Mouse (Mus musculus): ENCODE results near the gene Rab21. TPM values are rescaled to one million over a fixed set of nuclear protein-coding genes. Genes with fewer than 3 reads are reported as not detected.

Rab21 gene
- total and polyA plus RNA-seq, 3 experiments = 29.9 to 80.1 (median 75.0) TPM

DNA sequence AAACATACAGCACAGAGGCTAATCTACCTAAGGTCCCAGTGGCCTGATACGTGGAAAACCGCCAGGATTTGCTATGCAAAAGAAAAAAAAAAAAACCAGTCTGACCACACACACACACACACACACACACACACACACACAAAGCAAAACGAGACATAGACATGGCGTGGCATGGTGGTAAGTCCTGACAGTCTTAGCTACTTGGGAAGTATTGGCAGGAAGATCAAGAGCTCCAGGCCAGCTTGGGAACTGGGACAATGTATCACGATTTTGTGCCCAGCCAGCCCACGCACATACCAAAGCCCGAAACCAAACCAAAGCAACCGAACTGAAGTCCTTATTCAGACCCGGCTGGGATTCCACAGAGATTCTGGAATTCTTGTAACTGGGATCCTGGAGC, 18.1 kb upstream of the Rab21 start:
- intact Hi-C loops (cut with DNase I) = no loop called here
- H3K27me3 ChIP-seq (ENCODE audit: control insufficient read depth, insufficient read depth, low read length) = no peaks in the 10 kb centered on the region
- peaks cover 2% of the 10 kb centered on the region for H3K4me1 ChIP-seq (ENCODE audit: control insufficient read depth, insufficient read depth, low read length)
- TF ChIP-seq CTCF (IDR thresholded peaks at IDR 0.05) (no peak), POLR2A (IDR thresholded peaks at IDR 0.05; ENCODE audit: insufficient read depth, low read depth, low read length) (no peak), EP300 (IDR thresholded peaks at IDR 0.05; ENCODE audit: insufficient read depth, low read depth, low read length) (no peak)
- H3K79me2 ChIP-seq (replicated peaks; ENCODE audit: control insufficient read depth, insufficient read depth, low read length) = no peaks in the 10 kb centered on the region
- H3K4me3 ChIP-seq = no peak overlapping the region
- H3K9ac ChIP-seq (ENCODE audit: low read depth, low read length) = no peak overlapping the region
- peaks cover 3% of the 10 kb centered on the region for H3K36me3 ChIP-seq (ENCODE audit: control insufficient read depth, insufficient read depth, low read length)
- no peak for DNase-seq
- 63% methylated on average over 9 of the region's 9 CpGs for WGBS
- H3K27ac ChIP-seq = no peak overlapping the region; the same call in 1 of the 2 replicates

DNA sequence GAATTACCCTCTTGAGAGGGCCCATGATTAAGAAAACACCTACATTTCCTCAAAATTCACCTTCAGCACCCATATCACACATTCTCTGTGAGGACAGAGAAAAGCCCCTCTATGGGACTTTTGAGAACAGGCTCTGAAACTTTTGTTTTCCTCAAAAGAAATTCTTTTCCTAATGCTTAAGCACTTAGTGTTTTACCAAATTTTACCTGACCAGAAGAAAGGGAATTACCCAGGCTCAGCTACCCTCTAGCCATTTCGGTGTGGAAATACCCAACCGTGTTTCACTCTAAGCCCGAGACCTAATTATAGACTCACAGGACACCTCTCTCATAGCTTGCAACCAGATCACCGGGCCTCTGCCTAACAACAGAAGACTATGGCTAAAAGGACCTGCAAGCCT, 17.6 kb upstream of the Rab21 start:
- intact Hi-C loops (cut with DNase I) = no loop called here
- Histone ChIP-seq H3K9ac (ENCODE audit: low read depth, low read length) (no peak overlapping the region), H3K4me3 (no peak overlapping the region), H3K27me3 (ENCODE audit: control insufficient read depth, insufficient read depth, low read length) (no peaks in the 10 kb centered on the region), H3K36me3 (ENCODE audit: control insufficient read depth, insufficient read depth, low read length) (peaks cover 3% of the 10 kb centered on the region), H3K4me1 (ENCODE audit: control insufficient read depth, insufficient read depth, low read length) (peaks cover 3% of the 10 kb centered on the region), H3K79me2 (replicated peaks; ENCODE audit: control insufficient read depth, insufficient read depth, low read length) (no peaks in the 10 kb centered on the region), H3K27ac (peak overlapping the region; percentile 61)
- no peak for TF ChIP-seq EP300 (IDR thresholded peaks at IDR 0.05; ENCODE audit: insufficient read depth, low read depth, low read length)
- no peak for DNase-seq
- WGBS = 66% methylated on average over 4 of the region's 4 CpGs

DNA sequence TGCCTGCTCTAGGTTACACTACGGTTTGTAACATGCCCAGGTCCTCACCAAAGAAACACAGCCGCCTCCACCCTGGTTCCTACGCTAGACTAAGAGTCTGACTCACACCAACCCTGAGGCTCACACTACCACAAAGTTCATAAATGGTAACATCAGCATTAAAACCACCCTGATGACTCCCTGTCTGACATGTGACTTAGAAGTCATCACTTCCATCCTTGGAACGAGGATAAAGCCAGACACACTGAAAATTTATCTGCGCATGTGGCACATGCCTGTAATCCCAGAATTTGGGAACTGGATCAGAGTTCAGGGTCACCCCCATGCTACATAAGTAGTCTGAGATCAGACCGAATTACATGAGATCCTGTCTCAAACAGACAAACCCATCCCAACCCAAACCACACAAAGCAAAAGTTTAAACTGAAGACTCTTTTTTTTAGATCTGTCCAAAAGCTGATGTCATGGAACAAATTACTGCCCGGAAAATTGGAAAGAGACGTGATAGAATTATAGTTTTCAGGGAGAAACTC, 17.1 kb upstream of the Rab21 start:
- peak in 1 of 2 experiments; percentile 18 for DNase-seq
- H3K27ac ChIP-seq = peak overlapping the region; percentile 61
- no peak overlapping the region for H3K4me3 ChIP-seq
- 48% methylated on average over 8 of the region's 8 CpGs for WGBS
- H3K79me2 ChIP-seq (replicated peaks; ENCODE audit: control insufficient read depth, insufficient read depth, low read length) = no peaks in the 10 kb centered on the region
- 0 out of 2 replicates have a peak overlapping the region, but pooled peaks have one; percentile 24 for H3K9ac ChIP-seq (ENCODE audit: low read depth, low read length)
- no peaks in the 10 kb centered on the region for H3K27me3 ChIP-seq (ENCODE audit: control insufficient read depth, insufficient read depth, low read length)
- peaks cover 3% of the 10 kb centered on the region for H3K4me1 ChIP-seq (ENCODE audit: control insufficient read depth, insufficient read depth, low read length)
- TF ChIP-seq POLR2A (IDR thresholded peaks at IDR 0.05; ENCODE audit: insufficient read depth, low read depth, low read length) (no peak), EP300 (IDR thresholded peaks at IDR 0.05; ENCODE audit: insufficient read depth, low read depth, low read length) (no peak), CTCF (IDR thresholded peaks at IDR 0.05) (no peak)
- intact Hi-C loops (cut with DNase I) = no loop called here
- H3K36me3 ChIP-seq (ENCODE audit: control insufficient read depth, insufficient read depth, low read length) = peaks cover 3% of the 10 kb centered on the region

DNA sequence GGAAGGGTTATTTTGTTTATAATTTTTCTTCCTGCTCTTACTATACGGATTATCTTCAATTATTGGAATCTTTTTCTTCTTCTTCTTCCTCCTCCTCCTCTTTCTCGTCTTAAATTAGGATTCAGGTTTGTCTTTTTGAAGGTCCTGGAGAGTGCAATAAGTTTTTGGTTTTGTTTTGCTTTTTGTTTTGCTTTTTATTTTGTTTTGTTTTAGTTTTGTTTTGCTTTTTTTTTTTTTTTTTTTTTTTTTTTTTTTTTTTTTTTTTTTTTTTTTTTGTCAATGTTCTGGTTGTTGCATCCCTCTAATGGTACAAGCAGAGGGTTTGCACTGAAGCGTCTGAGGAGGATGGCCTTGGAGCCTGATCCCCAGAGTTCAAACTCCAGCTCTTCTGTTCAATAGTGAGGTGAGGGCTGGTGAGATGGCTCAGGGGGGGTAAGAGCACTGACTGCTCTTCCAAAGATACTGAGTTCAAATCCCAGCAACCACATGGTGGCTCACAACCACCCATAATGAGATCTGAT, 13.7 kb upstream of the Rab21 start:
- no peaks in the 10 kb centered on the region for H3K79me2 ChIP-seq (replicated peaks; ENCODE audit: control insufficient read depth, insufficient read depth, low read length)
- no peak overlapping the region for H3K9ac ChIP-seq (ENCODE audit: low read depth, low read length)
- H3K27me3 ChIP-seq (ENCODE audit: control insufficient read depth, insufficient read depth, low read length) = no peaks in the 10 kb centered on the region
- no peak overlapping the region for H3K4me3 ChIP-seq
- DNase-seq = no peak
- peaks cover 3% of the 10 kb centered on the region for H3K36me3 ChIP-seq (ENCODE audit: control insufficient read depth, insufficient read depth, low read length)
- intact Hi-C loops (cut with DNase I) = no loop called here
- 60% methylated on average over 3 of the region's 3 CpGs for WGBS
- H3K4me1 ChIP-seq (ENCODE audit: control insufficient read depth, insufficient read depth, low read length) = peaks cover 3% of the 10 kb centered on the region
- no peak for TF ChIP-seq CTCF (IDR thresholded peaks at IDR 0.05)
- no peak for TF ChIP-seq POLR2A (IDR thresholded peaks at IDR 0.05; ENCODE audit: insufficient read depth, low read depth, low read length)
- no peak for TF ChIP-seq EP300 (IDR thresholded peaks at IDR 0.05; ENCODE audit: insufficient read depth, low read depth, low read length)
- peak overlapping the region; percentile 64; the same call in 1 of the 2 replicates for H3K27ac ChIP-seq

DNA sequence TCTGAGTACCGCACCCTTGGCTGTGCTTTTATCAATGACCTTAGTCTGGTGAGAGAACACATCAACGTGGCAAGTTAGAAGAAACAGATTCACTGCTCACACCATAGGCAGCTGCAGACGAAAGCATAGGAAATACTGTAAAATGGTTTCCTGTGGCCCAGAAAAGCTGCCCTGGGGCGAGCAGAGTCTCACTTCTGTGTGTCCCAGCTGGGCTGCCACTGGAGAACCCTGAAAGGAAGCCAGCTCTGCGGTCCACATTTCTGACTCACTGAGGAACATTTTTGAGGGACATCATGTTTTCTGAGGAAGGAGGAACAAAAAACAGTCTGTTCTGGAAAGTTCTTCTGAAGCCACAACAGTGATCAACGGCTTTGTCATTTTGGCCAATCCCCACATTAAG, 13.1 kb upstream of the Rab21 start:
- peak; percentile 70 to 72 for DNase-seq
- Histone ChIP-seq H3K27ac (peak overlapping the region; percentile 64), H3K9ac (ENCODE audit: low read depth, low read length) (no peak overlapping the region), H3K79me2 (replicated peaks; ENCODE audit: control insufficient read depth, insufficient read depth, low read length) (no peaks in the 10 kb centered on the region), H3K36me3 (ENCODE audit: control insufficient read depth, insufficient read depth, low read length) (peaks cover 3% of the 10 kb centered on the region), H3K27me3 (ENCODE audit: control insufficient read depth, insufficient read depth, low read length) (no peaks in the 10 kb centered on the region), H3K4me1 (ENCODE audit: control insufficient read depth, insufficient read depth, low read length) (peaks cover 3% of the 10 kb centered on the region), H3K4me3 (no peak overlapping the region)
- WGBS = 35% methylated on average over 6 of the region's 6 CpGs
- intact Hi-C loops (cut with DNase I) = no loop called here
- TF ChIP-seq EP300 (IDR thresholded peaks at IDR 0.05; ENCODE audit: insufficient read depth, low read depth, low read length) (0 out of 2 replicates have a peak, but pooled peaks have one; percentile 48), CTCF (IDR thresholded peaks at IDR 0.05) (no peak)

DNA sequence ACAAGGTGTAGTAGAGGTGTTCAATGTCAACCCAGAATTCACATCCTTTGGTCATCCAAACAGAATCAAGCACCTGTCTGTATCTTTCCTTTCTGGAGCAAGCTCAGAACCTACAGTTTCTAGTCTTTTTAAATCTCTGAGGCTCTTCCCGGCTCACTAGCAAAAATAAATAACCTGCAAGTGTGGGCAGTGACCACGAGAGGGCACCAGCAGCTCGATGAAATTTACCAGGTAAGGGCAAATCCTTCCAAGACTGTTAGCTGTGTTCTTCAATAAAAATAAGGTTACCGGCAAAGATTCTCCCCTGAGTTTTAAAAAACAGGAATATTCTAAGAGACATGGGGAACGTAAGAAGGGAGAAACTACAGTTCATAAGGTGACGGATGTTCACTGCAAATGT, 7.9 kb upstream of the Rab21 start:
- 8% methylated on average over 6 of the region's 6 CpGs for WGBS
- H3K4me3 ChIP-seq = no peak overlapping the region
- H3K27ac ChIP-seq = no peak overlapping the region
- intact Hi-C loops (cut with DNase I) = loop anchor here (1.0 to 2.0 kb wide), 4 partner anchors 62 to 874 kb away; partner anchors contain the start of genes Thap2 and Zfc3h1
- H3K4me1 ChIP-seq (ENCODE audit: control insufficient read depth, insufficient read depth, low read length) = peaks cover under 1% of the 10 kb centered on the region; the same call in 1 of the 2 replicates
- TF ChIP-seq CTCF (IDR thresholded peaks at IDR 0.05) (peak; percentile 90), POLR2A (IDR thresholded peaks at IDR 0.05; ENCODE audit: insufficient read depth, low read depth, low read length) (no peak), EP300 (IDR thresholded peaks at IDR 0.05; ENCODE audit: insufficient read depth, low read depth, low read length) (peak; percentile 76; the same call in 1 of the 2 replicates)
- H3K79me2 ChIP-seq (replicated peaks; ENCODE audit: control insufficient read depth, insufficient read depth, low read length) = no peaks in the 10 kb centered on the region
- no peak overlapping the region for H3K9ac ChIP-seq (ENCODE audit: low read depth, low read length)
- H3K27me3 ChIP-seq (ENCODE audit: control insufficient read depth, insufficient read depth, low read length) = no peaks in the 10 kb centered on the region
- no peaks in the 10 kb centered on the region for H3K36me3 ChIP-seq (ENCODE audit: control insufficient read depth, insufficient read depth, low read length)
- peak; percentile 68 to 74 for DNase-seq
